Mouse (Mus musculus) embryo, embryonic 9.5 days (tissue): ENCODE measurements at regions not wholly inside any gene's neighbourhood (a gene's known extent, or its start where the extent isn't known, plus 50 kb on each side); places are given as distances from the start of the nearest gene placed in this dataset.
"Not testable (repeated sequence)": the region's sequence is repeated elsewhere in the genome, so short reads cannot be mapped to it uniquely, and the experiment has no call there.

Source experiments
- DNase-seq: peaks from one replicate; pipeline ENCODE4 v3.0.0-alpha.2; 2017; ENCODE audit errors: extremely low spot score

DNA sequence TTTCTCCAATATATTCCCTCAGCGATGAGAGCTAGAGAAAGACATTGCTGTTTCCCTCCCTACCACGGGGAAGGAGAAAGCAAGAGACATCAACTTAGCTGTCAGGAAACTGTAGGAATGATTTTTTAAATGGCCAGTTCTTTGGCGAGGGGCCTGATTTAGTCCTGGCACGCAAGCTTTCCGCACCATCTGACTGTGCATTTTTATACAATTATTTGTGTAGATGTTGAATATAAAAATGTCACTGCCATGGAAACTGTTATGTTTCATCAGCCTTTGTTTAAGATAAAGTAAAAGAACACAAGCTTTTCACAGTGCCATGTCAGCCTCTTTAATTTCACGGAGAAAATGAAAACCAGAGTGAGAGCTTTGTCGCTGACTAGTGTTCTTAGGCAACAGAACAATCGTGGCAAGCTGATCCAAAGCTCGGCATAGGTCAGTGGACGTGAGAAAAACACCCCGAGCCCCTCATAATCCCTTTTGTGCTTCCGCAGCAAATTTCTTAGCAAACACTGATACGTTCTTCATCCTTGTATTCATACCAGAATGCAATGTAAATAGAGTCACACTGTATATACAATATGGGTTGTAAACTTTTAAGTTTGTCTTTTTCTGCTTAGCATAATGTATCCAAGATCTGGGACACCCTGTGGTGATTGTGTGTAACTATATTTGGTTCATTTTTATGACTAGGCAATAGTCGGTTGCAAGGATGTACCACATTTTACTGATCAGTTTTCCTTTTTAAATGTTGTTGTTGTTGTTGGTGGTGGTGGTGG is 79.9 kb upstream of the Tars start:
- DNase-seq, result no peak

DNA sequence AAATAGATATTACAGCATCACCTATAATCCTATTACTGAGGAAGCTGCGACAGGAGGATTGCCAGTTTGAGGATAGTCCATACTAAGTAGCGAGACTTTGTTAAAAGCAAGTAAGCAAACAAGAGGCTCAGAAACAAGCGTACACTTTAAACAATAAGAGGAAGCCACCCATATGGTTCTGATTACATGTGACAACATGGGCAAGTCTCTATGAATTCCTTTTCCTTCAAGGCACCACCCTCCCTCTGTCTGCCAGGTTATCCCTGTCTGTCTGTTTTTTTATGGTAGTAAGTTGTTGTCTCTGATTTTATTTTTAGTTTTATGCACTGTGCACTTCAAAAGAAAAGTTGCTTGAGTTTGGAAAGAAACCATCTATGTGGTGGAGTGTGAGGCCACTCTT is 76.8 kb upstream of the Tars start:
- DNase-seq, result no peak

DNA sequence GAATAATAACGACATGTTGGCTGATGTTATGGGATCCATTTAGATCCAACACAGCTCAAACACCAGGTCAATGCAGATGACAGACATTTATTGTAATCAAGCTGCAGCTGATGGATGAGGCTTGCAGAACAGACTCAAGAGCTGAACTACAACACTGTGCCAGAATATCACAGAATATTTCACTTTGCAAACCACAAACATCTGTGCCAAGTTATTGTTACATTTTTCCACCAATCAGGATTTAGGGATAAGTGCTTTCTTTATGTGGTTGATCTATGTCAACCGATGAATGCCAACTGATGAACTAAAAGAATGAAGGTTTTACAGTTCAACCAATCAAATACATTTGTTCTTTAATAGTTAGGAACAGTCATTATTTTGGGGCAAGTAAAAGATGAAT is 63.9 kb upstream of the Tars start:
- no peak for DNase-seq

DNA sequence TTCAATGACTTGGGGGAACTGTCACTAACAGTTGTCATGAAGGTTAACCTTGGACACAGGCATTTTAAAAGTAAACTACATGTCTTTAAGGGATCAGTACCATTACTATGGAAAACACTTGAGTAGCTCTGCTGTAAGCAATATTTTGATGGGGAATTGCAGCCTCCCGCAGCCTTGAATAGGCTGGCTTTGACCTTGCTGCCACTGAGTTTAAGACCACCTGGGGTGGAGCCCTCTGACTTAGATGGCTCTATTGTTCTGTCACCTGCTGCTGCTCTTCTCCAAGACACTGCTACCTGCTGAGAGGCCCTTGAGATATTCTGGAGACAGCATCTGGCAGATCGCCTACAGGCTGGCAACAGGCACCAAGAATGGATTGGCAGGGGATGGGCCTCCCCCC is 62.1 kb upstream of the Tars start:
- DNase-seq, result not testable (repeated sequence)

DNA sequence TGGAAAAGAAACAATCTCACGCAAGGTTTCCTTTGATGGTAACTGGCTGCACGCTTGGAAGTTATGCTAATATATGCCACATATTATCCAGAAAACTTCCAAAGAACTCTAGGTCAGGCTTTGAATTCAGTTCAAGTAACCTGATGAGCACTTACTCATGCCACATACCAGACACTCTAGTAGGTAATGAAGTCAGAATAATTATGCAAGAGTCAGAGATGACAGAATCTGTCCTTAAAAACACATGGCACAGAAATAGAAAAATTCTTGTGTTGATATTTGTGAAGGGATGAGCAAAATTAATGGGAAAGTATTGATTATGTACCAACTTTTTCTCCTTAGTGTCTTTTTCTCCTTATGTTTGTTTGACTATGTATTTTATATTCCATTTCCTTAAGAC is 59.8 kb upstream of the Tars start:
- no peak for DNase-seq

DNA sequence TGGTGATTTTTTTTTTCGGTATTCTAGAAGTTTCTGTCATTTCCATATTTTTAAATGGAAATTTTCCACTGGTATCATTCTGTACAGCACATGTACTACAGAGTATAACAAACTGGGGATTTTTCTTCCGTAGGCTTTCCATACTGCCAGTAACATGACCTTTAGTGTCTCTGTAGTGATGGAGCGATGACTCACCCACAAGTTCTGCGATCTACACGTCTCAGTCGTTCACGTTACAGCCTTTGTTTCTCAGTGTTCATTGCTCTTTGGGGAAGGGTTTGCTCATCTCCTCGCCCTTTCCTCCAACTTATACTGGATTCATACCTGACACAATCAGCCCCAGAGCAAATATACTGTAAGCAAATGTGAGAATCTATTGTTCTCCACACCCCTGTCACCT is 57.8 kb upstream of the Tars start:
- DNase-seq, result no peak

DNA sequence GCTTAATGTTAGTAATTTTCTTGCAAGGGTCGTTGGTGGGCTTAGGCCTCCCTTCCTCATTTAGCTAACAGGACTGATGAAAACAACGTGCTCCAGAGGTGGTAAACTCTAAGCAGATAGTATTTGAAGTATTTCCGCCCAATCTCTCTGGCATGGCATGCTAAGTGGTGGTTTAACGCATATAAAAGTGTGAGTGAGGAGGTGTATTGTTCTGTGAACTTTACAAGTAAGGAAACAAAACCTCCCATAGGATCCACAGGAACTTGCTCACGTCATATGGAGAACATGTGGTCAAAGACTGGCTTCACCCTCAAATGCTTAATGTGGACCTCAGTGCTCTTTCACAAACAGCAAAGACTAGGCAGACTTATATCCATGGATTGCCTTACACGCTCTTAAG is 56.5 kb upstream of the Tars start:
- DNase-seq, result no peak

DNA sequence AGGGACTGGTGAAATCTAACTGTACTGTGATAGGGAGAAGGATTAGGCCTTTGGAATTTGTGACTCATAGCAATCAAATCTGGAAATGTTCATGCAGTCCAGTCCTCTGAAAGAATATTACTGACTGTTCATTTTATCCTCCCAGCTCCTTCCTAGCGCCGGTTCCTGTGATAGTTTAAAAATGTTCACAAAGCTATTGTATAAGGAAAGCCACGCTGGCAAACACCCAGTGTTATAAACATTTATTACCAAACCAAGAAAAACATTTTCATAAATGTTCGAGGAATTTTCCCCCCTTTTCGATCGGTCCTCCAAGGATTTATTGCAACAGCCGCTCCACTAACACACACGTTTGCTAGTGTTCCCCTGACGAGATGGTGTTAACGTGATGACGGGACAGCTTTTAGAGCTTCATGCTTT is 55.9 kb upstream of the Tars start:
- DNase-seq, result no peak

DNA sequence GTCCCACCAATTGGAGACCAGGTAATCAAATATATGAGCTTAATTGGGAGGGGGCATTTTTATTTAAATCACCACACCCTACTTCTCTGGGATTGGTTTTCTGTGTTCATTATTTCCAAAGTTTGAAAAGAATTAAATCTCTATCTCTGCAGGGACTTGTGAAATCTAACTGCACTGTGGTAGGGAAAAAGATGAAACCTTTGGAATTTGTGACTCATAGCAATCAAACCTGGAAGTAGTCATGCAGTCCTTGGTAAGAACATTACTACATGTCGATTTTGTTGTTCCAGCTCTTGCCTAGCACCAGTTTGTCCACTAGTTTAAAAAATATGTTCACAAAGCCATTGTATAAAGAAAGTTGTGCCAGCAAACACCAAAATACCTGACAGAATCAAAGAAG is 54.5 kb upstream of the Tars start:
- DNase-seq, result no peak

DNA sequence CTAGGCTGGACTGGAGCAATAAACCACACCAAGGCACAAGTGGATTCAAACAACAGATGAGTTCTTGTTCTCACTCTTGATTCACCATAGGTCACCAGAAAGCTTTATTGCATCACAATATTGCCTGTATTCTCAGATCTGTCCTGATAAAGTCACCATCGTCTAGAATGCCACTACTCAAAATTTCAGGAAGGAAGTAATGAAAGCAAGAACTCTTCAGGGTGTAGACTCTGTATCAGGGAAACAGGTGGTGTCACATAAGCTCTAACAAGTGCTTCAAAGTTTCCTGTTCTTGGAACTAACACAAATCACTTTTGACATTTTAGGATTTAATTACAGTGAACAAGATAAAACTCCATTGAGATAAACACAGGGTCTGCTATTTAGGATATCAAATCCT is 52.2 kb upstream of the Tars start:
- DNase-seq, result no peak
